Mouse (Mus musculus): ENCODE results near the gene Kctd7.

DNA sequence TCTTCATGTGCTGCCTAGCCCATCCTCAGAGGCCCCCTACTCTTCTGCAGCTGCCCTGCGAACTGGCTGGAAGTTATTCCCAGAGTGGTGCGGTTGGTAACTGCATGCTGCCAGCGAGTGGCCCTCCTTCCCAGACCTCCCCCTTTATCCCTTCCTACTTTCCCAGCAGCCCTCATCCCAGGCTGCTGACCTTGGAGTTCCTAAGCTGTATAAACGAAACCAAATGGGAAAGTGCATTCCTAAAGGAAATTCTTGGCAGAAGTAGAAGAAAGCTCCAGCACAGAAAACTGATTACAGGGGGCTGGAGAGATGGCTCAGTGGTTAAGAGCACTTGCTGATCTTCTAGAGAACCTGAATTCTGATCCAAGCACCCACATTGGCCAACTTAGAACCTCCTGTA lies 2.6 kb upstream of the Kctd7 start:
- TF ChIP-seq POLR2A (IDR thresholded peaks at IDR 0.05; ENCODE audit: low read depth, low read length) (no peak), CTCF (IDR thresholded peaks at IDR 0.05; ENCODE audit: extremely low read depth, insufficient read depth, insufficient read length, insufficient replicate concordance) (no peak)
